Mouse (Mus musculus) thymus, postnatal 36 days (tissue): ENCODE data around the gene Gpr171.
"Not testable (repeated sequence)": the region's sequence is repeated elsewhere in the genome, so short reads cannot be mapped to it uniquely, and the experiment has no call there.

Source experiments
- DNase-seq, 2 experiments: peaks; one replicate each; pipeline ENCODE4 v3.0.0; 2022; ENCODE audit warnings: mixed read lengths in 2 of 2

Gene Gpr171

DNA sequence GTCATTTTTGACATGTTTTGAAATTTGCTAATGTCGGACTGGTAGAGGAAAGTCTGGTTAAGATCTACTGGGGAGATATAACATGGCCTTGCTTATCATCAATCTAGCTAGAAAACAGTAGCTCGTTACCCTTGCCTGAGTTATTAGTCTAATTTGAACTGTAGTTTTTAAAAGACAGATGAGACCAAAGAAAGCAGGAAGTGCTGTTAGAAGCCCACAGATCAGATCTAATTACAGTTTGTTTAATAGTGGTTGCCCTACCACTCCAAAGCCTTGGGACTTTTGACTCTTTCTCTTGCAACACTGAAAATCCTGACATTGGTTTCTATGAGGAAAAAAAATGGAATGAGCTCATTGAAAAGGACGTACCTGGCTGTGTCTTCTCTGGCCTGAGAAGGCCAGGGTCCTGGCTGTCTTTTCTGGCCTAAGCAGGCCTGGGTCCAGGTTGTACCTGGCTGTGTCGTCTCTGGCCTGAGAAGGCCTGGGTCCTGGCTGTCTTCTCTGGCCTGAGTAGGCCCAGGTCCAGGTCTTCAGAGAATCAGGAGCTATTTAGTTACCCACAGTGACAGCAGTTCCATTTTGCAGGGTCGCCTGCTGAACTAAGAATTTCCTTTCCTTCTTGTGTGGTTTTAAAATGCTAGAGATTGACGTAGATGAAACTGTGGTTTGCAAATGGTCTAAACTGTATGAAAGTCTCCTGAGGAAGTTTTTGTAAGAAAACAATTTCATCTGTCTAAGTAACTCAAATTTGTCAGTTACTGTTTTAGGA is at the start of gene Gpr171:
Gpr171 (minus strand) TSS at position 604 of the 769 bp plus-strand sequence.
- peak; percentile 33 to 39 for DNase-seq

DNA sequence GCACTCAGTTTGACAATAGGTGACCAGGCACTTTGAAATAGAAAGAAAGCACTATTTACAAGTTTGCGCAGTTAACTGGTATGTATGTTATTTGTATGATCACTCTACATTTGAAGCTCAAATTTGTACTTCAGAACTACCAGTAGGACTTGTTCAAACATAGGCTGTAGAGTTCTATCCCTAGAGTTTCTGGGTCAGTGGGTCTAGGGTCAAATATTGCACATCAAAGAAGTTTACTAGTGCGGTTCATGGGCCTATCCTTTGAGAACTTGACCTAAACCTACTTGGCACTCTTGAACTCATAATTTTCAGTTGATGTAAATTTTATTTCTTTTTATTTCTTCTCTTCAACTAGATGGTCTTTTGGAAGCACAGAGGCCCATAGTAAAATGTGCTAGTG is 49.0 kb upstream of the Gpr171 start:
- DNase-seq, result no peak

DNA sequence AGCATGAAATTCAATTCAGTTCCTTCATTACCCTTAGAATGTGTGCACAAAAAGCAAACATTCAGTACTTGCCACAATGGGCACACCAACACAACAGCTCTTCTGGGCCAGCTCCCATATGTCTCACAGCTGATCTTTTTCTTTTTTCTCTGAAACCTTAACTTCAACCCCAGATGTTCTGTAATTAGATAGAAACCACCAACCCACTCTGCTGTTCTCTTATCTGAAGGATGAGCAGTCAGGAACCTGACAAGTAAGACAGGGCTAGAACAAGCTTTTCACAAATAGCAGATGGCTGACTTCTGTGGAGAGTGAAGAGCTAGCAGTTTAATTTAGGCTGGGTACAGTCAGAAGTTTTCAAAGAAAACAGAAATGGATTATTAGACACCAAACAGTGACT is 48.0 kb upstream of the Gpr171 start:
- DNase-seq, result no peak

DNA sequence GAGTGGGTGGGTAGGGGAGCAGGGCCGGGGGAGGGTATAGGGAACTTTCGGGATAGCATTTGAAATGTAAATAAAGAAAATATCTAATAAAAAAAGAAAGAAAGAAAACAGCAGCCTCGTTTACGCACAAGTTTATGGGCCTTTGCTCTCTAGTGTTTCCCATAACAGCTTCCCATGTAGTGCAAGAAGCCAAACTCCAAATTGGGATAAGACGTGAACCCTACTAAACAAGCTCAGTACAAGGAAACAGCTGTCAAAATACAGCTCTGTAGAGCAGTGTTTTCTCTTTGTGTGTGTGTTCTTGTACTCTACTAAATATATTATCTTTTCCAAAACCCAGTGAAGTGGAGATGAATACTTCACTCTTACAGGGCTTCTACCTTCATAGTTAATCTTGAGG is 43.6 kb upstream of the Gpr171 start:
- no peak for DNase-seq

DNA sequence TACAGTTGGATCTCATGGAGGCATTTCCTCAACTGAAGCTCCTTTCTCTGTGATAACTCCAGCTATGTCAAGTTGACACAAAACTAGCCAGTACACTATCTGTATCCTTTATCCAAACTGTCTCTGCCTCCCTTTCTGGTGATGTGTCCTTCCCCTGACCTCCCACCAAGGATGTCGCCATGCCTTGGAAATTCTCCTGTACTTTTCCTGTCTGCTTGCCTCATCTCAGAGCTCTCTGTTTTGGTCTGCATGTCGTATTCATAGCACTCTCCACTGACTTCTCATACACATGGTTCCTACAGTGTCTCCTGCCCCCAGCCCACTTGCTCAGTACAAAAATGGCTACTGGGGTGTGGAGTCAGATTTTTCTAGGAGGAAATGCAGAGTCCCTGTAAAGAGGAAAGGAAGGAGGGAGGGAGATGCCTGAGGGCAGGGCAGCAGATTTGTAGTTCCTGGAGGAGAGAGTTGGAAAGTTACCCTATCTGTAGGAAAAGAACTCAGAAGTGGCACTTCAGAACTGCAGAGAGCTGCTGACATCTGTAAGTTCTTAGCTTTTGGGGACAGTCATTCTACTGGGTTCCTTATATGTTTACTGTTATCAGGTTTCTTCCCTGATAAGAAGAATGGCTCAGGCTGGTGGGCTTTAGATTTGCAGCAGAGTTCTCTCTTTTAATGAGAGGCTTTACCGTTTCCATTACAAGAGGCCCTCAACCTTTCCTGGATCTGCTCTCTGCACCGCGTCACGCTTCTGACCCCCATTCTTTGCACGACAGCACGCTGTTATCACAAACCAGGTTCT is 40.1 kb upstream of the Gpr171 start:
- no peak for DNase-seq

DNA sequence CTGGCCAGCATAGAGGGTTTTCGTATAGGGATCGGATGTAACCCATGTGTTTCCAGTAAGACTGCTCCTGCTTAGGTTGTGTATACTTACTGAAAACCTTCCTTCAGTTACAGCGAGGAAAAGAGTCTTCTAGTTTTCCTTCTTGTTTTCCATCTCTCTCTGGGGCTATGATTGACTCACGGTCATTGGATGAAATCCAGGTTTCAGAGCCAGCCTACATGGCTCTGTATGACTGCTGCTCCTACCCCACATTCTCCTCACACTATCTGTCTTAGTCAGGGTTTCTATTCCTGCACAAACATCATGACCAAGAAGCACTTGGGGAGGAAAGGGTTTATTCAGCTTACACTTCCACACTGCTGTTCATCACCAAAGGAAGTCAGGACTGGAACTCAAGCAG is 39.3 kb upstream of the Gpr171 start:
- DNase-seq, result not testable (repeated sequence)

DNA sequence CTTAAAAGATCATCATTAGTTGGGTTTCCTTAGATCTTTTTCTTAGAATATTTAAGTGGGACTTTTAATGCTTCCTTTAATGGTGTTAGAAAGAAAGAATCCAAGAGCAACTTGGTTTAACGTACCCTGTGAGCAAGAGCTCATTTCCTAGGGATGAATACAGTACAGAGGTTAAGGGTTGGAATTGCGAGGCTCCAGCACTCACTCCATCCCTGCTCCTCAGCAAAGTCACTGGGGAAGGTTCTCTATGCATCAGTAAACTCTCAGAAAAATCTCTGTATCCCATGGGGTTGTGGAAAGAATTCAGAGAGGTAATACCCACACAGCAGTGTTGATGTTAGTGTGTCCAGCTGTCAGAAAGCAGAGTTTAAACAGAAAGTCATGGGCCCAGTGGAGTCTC is 38.5 kb upstream of the Gpr171 start:
- no peak for DNase-seq

DNA sequence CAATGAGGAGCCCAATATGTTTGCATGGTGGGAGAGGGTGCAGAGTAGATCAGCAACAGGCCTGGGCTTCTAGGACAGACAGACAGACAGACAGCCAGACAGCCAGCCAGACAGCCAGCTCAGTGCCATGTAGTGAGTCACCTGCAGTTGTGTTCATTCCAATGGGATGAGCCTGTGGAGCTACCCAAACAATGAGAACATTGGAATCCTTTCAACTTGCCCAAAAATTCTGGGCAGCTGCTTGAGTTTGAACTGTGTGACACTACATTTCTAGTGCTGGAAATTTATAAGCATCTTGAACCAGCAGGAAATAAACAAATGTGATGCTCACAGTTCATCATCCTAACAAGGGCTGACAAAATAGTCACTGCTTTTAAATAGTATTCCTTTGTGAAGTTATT is 38.0 kb upstream of the Gpr171 start:
- no peak for DNase-seq

DNA sequence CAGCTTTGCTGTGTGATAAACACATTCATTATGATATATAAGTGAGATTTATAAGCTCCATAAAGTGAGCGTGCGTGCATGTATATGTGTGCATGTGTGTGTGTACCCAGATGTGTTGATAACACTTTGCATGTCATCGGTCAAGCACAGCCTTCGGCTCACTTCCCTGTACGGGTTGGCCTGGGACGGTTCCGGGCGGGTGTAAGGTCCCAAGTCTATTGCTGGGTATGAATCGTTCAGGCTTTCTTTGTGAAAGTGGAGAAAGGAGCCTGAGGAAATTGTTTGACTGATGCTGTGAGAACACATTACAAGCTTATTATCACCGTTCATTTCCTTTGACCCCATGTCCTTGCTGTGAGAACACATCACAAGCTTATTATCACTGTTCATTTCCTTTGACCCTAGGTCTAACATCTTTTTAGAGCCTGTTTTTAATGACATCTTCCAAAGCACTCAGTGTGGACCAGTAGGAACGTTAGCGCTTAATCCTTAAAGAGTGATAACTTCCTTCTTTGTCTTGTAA is 37.4 kb upstream of the Gpr171 start:
- DNase-seq, result no peak

DNA sequence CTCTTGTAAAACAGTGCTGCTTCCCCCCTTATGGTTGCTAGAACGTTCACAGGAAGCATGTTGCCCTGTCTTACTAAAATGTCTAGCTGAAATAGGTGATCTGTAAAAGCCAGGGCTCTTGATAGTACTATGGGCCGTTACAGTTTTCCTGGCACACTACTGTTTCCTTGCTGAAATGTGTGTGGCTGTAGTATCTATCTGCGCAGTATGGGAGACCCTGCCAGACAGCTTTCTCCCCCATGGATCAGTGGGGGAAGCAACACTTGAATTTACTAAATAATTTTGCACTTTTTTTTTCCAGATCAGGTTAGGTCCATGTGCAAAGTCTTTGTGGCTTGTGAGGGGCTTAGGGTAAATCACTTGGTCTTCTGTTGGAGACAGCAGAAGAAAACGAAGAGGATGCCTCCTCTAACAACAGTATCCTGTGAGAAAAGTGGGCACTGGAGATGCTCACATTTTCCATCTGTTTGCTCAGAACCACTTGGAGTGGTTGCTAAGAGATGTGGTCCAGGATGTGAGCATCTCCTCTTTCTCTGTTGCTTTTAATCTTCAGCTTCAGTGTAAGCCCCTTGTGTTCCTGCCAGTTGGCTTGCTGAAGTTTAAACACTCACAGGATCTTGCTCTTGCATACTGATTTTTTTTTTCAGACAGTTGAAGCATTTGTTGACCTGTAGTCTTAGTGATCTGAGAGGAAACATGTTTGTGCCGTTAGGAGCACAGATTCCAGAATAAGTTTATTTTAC is 34.5 kb upstream of the Gpr171 start:
- DNase-seq, result no peak

DNA sequence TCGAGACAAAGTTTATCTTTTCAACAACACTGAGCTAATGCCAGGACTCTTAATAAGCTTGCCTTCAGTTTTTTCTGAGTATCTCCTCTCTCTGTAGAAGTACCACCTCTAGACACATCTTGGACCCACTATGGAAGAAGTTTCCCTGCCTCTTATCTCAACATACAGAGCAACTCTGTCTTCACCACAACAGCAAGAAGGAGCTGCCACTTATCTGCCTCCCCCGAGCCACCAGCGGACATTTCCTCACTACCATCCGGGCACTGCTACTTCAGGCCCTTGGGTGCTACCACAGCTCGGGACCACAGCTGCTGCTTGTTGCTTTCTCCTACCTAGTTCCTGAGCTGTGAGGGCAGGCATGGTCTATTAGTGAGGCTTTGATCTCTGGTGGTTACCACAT is 31.6 kb upstream of the Gpr171 start:
- DNase-seq, result no peak

DNA sequence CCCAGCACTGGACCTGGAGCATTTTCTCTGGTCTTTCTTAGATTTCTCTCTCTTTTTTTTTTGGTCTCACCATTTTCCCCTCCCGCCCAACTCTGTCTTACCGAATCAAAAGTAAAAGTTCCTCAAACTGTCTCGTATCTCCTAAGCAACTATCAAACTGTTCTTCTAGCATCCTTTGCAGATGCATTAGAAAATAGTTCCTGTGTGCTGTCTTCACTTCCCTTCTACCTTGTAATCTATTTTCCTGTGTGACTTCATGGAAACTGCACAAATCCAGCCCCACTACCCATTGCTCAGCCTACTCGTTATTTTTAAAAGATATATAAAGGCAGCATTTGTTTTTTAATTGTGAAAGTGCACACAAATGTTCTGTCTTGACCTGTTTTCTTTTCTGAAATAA is 30.3 kb upstream of the Gpr171 start:
- no peak for DNase-seq

DNA sequence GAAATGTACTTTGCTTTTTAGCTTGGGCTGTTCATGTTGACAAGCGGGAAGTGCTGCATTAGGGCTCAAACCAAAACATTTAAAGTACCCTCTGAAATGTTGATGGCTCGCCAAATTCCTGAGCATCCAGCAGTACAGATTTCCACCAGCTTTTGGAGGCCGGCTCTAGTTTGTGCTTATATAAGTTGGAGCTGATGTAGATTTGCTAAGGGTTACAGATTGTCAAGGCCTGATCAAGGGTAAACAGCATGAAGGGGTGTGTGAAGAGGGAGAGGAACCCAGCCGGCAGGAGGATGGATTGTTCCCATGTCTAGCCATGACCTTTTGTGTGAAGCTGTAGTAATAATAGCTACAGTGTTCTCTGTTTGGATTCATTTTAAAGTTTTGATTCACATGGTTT is 29.5 kb upstream of the Gpr171 start:
- no peak for DNase-seq

DNA sequence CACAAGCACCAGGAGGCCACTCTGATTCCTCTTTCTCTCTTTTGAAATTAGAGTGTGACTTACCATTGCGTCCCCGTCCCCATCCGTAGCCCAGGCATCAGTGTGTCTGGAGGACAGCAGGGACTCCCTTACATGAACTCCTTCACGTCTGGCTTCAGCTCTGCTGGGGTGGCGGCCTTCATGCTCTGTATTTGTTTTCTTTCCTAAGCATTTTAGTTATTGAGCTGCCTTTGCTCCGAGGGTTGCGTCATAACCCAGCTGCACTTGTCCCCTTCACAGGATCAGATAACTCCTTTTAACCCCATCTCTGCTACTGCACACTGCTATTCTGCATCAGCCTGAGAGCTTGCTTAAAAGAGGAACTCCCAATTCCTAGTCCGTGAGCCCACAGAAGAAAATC is 28.8 kb upstream of the Gpr171 start:
- DNase-seq, result peak; percentile 25 to 26

DNA sequence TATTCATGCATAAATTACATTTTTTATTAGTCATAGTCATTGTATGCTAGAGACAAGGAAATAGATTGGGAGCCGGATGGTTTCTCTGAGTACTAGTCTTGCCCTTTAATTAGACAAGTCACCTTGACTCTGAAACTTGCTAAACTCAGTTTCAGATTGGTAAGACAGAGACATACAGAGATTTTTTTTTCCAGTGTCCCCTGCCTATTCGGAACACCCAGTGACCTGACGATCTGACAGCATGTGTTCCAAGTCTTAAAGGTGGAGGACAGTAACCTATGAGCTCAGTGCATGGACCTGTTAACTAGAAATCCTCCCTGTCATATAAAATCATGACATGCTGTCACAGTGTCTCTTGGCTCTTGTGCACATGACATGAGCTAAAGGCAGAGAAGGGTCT is 27.9 kb upstream of the Gpr171 start:
- DNase-seq, result no peak

DNA sequence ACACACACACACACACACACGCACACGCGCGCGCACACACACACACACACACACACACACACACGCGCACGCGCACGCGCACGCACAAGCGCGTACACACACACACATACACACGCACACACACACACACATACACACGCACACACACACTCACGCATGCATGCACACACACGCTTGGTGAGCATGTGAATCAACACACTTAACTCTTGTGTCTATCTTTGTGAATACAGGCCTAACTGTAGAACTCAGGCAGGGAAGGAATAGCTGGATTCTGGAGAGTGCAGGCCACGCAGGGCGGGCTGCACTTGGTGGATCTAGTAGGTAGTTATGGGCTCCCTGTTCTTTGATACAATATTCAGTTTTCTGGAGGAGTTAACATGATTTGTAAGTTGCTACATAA is 27.1 kb upstream of the Gpr171 start:
- DNase-seq, result no peak

DNA sequence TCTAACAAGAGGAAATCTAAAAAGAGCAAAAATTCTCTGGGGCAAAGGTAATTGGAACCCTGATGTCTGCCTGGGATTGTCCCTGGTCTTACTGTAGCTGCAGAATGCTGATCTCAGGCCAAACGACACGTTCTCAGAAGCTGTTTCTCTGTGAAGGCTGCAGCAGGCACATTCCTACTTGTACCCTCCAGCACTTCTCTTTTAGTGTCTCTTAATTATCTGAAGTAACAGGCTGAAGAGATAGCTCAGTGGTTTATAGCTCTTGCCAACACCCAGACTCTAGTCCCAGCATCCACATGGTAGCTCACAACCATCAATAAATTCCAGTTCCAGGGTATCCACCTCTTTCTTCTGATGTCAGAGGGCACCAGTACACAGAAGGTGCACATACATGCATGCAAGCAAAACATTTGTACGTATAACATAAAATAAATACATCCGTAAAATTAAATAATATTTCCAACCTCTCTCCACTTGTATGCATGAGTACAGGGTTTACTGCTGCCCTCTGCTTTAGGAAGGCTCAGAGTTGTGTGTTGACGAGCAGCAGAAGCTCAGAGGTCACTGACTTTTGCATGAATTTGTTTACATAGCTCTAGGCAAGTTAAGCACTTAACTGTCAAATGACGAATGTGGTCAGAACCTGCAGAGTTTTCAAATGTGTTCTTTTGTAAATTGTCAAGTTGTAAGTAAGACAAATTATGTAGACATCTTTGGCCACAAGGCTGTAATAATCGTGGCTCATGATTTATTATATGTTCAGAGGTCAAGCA is 24.3 kb upstream of the Gpr171 start:
- no peak for DNase-seq

DNA sequence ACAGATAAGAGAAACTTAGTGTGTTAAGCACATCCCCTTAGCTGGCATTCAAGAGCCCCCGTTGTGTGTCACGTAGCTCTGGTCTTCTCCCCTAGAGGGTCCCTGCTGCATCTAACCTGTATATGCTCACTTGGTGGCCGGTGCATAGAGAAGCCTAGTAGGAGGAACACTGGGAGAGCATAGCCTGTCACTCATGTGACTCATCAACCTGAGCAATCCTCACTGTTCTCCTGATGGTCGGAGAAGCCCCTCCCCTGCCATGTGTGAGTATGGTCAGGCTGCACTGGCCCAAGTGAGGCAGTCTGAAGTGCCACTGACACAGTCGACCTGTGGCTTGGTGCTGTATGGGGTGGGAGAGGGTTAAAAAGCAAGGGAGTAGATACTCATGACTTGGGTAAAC is 23.4 kb upstream of the Gpr171 start:
- DNase-seq, result no peak

DNA sequence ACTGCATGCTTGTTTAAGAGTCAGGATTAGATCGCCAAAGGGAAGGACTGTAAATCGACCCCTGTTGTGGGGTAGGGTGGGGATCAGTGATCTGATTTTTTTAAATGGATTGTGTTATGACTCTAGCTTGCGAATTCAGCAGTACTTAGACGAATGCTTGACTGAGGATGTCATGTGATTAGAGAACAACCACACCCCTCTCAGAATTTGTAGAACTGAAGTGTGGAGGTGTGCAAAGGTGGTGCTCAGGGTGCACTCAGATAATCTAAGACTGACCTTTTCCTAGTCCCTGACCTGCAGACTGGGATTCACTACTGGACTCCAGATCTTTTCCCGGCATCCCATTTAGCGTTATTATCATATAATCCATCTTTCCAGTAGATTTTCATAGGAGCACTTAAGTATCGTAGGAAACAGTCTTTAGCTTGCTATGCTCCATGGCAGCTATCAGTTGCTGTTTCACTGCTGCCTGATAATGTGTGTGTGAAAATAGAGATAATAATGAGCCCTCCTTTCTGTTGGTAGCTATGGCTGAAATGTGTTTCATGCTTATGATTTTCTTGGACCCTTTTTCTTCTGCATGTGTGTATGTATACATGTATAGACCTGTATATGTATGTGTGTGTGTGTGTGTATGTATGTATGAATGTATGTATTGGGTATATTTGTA is 20.3 kb upstream of the Gpr171 start:
- DNase-seq, result no peak

DNA sequence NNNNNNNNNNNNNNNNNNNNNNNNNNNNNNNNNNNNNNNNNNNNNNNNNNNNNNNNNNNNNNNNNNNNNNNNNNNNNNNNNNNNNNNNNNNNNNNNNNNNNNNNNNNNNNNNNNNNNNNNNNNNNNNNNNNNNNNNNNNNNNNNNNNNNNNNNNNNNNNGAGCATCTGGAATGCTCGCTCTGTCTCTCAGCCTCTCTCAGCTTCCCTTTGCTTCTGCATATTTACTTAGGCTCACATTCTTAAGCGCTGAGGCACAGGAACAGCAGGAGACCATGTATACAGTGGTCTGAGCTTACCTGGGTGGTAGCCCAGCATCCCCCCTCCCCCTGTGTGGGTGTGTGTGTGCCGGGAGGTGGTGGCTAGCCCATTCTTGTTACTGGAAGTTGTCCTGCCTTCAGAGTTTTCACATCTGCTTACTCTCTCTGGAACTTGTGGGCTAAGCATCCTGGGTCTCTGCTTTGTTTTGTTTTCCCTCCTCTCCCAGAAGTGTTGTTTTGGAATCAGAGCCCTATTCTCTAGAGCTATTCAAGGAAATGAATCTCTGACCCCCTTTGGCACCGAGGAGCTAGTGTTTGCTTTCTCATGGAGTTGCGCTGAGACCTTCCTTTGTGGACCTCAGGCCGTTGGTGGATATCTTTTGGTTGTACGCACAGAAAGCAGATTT is 19.6 kb upstream of the Gpr171 start:
- no peak for DNase-seq

DNA sequence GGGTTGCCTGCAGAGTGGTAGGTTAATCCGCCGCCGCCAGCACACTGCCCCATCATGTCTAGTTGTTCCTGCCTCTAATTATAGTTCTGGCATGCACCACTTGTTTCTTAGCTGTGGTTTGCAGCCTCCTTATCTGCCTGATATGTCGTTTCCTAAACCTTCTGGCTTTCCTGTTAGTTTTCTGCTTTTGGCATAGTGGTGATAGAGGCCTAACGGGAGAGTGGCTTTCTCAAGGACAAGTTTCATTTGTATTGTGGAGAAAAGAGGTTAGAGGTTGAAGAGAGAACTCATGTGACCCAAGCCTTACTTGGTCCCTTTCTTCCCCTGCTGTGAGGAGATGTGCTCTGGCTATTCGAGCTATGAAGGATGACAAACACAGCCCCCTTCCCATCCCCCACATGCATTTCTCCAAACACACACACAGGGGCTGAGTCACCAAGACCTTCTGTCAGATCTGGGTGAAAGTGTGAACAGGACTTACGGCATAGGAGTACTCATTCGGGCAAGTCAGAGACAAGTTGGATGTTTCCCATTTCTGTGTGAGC is 12.4 kb upstream of the Gpr171 start:
- no peak for DNase-seq
